Mouse (Mus musculus) kidney, adult 8-10 months (tissue): ENCODE results near the gene Pemt.
A peak's percentile ranks its signal among the peaks of the same experiment; 100 is the strongest.

ENCODE experiments used
- DNase-seq, 2 experiments: peaks; one replicate each; pipeline ENCODE4 v3.0.0; 2022

Gene Pemt

GRCm38 (mm10) chr11:60056520-60056919 lies 10.2 kb upstream of the Pemt start:
- no peak for DNase-seq

DNA sequence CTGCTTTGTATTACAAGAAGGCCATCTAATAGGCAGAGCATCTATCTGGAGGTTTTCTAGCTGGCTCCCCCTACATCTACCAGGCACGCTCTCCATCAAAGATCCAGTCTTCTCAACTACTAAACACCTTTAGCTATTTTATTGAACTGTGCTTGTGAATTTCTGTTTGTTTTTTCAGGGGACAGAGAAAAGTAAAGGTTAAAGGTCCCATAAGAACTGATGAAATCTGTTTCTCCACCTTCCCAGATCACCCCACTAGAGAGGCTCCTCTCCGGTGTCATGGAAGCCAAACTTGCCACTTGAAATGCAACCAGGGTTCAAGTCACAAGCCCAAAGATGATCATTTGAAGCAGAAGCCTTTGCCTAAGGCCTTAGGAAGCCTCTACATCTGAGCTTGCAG lies 2.6 kb upstream of the Pemt start:
- no peak for DNase-seq

DNA sequence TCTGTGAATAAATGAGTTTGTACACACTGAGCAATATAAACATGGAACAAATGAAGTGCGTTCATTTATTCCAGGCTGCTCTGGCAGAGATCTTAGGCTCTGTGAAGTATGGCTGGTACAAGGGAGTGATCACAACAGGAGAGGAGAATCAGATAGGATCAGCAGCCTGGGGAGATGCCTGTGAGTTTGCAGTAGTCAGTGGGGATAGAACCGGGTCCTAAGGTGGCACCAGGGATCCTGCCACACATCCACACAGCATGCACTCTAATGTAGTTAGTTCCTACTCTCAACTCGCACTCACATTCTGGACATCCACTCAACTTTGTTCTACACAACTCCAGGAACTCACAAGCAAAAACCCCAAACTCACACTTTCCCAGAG lies 622 bp downstream of the Pemt start:
- DNase-seq: peak in 1 of 2 experiments; percentile 9

DNA sequence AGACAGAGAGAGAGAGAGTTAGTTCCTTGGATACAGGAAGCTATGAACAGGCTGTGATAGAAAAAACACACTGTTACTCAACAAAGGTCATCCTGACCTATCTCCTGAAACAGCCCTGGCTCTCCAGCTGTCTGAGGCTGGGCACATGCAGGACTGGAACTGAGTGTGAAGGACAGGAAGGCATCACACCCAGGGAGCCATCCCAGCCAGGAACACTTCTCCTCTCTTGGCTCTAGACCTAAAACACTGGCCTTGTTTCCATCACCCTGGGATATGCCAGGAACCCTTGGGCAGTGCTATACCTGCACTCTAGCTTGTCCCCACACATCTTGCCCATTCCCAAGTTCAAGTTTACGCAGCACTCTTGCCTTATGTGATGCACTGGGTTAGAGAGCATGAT lies 1.5 kb downstream of the Pemt start:
- DNase-seq: no peak

DNA sequence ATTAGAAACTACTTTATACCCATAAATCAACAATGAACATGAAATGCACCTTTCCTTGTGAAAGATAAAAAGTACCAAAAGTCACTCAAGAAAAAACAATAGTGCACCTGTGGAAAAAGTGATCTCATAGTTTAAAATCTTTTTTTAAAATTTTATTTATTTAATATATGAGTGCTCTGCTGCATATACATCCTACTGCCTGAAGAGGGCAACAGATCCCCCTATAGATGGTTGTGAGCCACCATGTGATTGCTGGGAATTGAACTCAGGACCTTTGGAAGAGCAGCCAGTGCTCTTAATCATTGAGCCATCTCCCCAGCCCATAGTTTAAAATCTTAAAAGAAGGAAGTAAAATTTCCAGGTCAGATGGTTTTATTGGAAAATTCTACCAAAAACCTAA lies 4.0 kb downstream of the Pemt start:
- DNase-seq: no peak

GRCm38 (mm10) chr11:60036537-60037220 lies 9.6 kb downstream of the Pemt start:
- no peak for DNase-seq

DNA sequence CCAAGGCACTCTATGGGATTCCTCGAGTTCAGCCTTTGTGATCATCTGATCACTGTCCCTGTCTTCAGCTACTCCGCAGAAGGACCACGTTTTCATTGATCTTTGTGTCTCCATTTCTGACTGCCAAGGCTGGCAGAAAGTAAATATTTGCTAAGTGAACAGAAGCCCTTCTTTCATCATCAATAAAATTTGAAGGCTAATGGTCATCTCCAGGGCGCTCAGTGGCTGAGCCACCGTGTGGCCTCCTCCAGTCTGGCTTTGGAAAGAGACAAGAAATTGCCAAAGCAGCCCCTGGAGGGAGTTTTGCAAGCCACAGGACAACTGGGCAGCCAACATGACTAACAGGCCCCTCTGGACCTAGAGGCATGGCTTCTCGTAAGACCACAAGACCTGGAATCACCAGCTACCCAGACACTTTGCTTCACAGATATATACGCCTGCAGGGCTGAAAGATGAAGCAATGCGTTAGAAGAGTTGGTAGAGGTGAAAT lies 11.3 kb downstream of the Pemt start:
- no peak for DNase-seq

DNA sequence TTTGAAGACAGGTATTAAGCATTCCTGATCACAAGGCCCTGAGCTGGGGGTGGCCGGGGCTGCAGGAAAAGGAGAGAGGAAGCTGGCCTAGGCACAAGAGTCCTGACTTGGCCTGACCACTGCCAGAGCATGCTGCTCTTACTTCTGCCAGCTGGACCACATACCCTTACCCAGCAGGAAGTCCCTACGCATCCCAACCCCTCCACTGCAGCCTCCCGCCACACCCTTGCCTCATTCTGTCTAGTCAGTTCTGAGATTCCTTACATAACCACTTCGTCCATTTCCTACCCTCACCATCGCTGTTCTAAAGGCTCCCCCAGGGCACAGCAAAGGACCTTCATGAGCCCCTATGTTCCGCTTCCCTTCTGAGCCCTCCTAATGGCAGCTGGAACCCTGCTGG lies 12.0 kb downstream of the Pemt start:
- DNase-seq: no peak

DNA sequence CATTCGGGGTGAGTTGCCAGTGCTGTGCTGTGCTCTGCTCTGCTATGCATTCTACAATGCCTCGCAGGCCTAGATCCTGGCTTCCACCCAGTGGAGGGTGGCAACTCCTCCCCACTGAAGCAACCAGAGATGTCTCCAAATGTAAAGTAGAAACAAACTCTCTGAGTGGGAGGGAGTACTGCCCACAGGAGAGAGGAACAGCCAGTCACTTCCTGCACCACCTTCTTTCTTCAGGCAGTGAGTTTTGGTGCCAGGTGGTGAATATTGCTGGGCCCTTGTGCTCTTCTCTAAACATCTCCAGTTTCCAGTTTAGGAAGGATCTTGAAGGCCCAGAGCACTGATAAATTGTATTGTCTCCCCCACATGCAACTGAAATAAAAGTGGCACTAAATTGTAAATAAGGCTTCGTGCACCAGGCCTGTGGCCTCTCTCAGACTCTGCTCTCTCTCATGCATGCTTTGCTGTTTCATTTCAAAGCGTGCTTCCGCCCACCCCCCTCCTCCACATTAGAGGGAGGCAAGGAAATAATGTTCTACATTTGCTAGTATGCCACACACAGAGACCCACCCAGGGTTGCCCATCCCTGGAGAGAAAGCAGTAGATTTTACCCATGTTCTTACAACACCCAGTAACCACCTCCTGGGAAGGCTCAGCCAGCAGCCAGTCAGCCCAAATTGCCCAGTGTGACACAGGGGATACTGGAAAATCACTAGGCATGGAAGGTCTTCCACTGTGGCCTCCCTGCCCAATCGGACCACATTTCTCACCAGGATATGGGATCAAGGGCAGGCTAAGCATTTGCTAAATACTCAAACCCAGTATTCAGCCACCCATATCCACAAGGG lies 13.5 kb downstream of the Pemt start:
- no peak for DNase-seq

DNA sequence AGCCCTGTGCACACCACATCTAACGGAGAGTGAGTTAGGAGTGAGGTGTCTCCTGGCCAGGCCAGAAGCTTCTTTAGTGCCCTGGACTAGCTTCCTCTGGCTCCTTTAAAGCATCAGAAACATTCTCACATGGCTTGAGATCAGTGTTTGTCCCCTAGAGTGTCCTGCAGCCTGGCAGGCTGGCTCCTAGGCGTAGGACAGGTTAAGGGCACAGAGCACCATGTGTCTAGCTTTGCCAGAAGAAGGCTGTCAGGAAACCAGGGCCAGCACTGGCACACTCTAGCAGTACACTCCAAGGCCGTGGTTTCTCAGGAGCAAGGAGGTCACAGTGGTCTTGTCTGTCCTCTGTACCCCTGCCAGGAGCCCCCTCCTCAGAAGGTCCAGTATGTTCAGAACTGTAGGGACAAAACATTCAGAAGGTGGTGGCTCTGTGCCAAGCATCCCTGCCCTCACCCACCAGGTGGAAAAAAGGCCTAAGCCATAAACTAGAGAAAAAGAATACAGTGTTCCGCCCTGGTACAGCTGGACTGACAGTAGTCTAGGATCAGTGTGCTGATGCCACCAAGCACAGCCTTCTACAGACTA lies 15.4 kb downstream of the Pemt start:
- DNase-seq: no peak

GRCm38 (mm10) chr11:60029976-60030375 lies 16.3 kb downstream of the Pemt start:
- DNase-seq: no peak

- no peak for DNase-seq
Observed at GRCm38 (mm10) chr11:60027913-60028875, 18.1 kb downstream of the Pemt start.

DNA sequence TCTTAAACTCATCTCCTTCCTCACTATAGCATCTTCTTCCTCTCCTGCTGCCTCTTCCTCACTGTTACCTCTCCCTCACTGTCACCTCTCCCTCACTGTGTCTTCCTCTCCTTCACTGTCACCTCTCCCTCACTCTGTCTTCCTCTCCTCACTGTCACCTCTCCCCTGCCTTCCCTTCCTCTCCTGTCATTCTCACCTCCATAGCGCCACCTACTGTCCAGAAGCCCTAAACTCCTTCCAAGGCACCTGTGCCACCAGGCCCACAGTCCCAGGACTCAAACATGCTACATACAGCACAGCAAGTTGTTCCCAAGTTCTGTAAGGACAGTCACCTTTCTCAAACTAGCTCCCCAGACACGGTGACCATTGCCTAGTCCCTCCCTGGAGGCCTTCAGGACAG lies 19.0 kb downstream of the Pemt start:
- DNase-seq: peak; percentile 53 to 83

DNA sequence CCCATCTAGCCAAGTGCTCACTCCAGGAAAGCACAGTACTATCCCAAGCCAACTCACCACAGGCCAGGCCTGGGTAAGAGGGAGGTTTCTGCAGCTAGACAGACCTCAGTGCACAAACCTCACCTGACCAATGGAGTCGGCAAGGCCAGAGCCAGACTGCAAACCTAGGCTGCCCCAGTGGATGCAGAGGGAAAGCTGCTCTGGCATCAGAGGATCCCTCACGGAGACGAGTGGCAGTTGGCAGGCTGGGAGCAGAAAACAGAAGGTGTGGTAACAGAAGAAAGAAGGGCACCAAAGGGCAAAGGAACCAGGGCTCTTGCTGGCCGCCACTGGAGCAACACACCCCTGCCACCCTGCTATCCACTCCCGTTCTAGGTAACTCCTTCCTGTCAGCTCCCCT lies 20.1 kb downstream of the Pemt start:
- no peak for DNase-seq

DNA sequence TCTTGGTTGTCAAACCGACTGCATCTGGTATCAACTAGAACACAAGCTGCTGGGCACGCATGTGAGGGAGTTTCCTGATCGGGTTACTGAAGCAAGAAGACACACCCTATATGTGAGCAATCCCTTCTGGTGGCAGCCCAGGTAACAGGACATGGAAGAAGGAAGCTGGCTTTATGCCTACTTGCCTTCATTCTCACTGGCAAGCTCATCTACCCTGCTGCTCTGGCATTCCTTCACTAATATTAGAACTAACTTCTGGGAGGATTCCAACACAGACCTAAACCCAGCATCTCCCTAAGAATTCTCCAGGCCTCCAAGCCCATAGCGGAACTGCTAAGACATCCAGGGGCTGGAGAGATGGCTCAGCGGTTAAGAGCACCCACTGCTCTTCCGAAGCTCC lies 25.1 kb downstream of the Pemt start:
- DNase-seq: no peak

GRCm38 (mm10) chr11:60016726-60017125 lies 29.6 kb downstream of the Pemt start:
- DNase-seq: peak in 1 of 2 experiments; percentile 9

DNA sequence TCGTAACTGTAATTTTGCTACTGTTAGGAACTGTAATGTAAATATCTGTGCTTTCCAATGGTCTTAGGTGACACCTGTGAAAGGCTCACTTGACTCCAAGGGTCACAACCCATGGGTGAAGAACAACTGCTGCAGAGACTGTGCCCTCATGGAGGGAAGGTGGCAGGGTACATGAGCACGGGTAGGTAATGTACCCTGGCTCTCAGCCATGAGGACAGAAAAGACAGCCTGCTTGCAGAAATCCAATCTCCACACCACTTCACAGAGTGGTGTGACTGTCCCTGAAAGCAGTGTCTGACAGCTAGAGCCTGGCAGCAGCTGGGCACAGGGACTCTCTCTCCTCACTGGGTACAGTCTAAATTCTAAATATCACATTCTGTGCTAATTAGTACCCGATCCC lies 34.8 kb downstream of the Pemt start:
- no peak for DNase-seq

DNA sequence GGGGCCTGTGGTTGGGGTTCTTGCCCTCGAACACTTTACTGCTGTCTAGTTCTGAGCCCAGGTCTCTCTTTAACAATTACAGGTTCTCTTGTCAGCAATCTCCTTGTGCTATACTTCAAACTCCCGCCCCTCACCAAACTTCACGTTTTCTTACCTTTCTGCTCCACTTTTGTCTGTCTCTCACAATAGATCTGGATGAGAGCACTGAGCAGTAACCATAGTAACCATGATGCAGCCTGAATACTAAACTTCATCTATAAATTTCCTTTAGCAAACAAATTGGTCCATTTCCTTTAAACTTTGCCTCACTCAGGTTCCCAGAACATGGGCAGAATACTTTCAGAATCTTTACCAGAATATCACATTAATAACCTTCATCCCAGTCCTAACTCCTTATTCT lies 36.8 kb downstream of the Pemt start:
- no peak for DNase-seq

DNA sequence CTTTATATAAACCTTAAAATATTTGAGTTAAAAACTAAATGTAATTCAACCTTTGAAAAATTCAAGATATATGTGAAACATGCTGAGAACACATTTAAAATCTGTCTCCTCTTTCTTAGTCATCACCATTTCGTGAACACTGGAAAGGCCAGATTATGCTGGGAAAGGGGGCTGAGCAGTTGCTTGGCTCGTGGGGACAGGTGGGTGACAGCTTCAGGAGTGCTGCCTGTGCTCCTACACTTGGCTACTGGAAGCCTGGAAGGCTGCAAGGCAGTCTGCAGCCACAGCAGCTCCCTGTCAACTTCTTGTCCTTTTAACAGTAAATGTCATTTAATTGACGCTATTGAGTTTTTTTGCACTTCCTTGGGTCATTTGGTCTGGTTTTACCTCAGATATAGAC lies 40.4 kb downstream of the Pemt start:
- DNase-seq: no peak

DNA sequence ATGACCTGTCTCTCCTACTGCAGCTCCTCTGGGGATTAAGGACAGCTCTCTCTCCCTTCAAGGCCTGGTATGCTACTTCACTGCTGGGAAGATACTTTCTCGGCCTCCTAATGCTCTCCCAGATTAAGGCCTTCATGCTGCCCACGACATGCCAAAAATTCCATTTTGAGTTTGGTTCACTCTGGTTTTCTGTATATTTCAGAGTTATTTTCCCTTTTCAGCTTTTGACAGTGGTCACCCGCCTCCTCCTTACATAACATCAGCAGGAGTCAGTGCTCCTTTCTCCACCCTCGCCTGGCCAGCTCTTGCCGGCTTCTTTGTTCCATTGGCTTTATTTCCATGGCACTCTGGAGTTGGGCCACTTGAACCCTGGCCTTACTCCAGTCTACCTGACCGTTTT lies 41.6 kb downstream of the Pemt start:
- no peak for DNase-seq

DNA sequence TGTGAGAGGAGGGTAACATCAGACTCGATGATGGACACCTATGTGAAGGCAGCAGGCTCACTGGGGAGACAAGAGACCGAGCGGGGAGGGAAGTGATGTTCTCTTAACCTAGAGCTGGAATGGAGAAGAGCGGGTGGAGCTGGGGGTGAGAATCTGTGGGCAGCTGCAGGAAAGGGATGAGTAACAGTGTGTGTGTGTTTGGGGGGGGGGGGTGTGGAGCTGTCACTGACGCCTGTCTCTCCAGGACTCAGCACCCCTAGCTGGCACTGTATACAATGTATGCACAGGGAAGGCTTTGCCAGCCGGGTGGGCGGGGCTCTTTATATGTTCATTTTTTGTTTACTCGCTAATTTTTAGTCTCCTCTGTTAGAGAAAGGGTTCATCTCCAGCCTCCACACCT lies 42.5 kb downstream of the Pemt start:
- DNase-seq: no peak

DNA sequence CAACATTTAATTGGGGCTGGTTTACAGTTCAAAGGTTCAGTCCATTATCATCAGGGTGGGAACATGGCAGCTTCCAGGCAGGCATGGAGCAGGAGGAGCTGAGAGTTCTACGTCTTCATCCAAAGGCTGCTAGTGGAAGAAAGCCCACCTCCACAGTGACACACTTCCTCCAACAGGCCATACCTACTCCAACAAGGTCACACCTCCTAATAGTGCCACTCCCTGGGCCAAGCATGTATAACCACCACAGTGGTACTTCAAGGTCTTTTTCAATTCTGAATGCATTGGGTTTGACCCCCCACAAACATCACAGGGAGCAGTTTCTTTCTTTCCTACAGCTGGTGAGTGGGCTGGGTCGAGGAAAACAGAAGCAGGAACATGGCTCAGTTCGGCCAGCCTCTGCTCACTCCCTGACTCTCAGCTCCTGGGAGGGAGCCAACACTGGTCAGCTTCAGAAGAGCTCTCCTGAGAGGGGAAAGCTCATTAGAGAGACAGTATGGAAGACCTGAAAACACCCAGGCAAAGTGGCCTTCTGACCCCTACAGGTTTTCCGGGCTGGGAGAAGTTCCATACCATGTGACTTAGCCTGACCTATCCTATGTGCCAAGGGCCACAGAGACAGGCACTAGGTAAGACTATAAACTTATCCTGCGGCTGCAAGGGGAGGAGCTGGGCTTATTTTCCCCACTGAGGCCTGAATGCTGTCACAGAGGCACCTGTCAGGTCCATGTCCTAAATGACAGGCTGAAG lies 44.9 kb downstream of the Pemt start:
- no peak for DNase-seq
